ENCODE assay signal across 11 mouse cellular contexts in genomic region chr2:136997104-136997503, GRCm38 (mm10).
DNase-seq lines count a peak whose midpoint lies in the region; TF ChIP-seq lines count a peak whose summit lies in the region.
"Had no signal": no experiment of that assay in that cellular context is flagged by ENCODE, and none has a peak within 500 bp of the region (broad histone marks: within the 10 kb centered on the region; RNA-seq: fewer than 3 reads in every experiment).

No protein-coding gene starts in this region.

- H3K27ac ChIP-seq in left cerebral cortex, adult 2 months = no peak overlapping the region
- H3K27ac ChIP-seq in cortical plate, adult 2 months (ENCODE audit: insufficient read depth, low read length) = no peak overlapping the region
- H3K27ac ChIP-seq: heart, embryonic 15.5 days; liver, embryonic 15.5 days had no signal

- intact Hi-C loops in left cerebral cortex, adult 2 months (cut with DNase I) = loop anchor here (5.0 kb wide), 1 partner anchor 735 kb away; no protein-coding TSS in a partner anchor

- H3K4me3 ChIP-seq in left cerebral cortex, adult 2 months = no peak overlapping the region
- H3K4me3 ChIP-seq in cortical plate, adult 2 months (ENCODE audit: insufficient read depth, low read length) = no peak overlapping the region
- H3K4me3 ChIP-seq: heart, embryonic 15.5 days; liver, embryonic 15.5 days had no signal

- no peak for TF ChIP-seq POLR2A in cortical plate, adult 2 months (IDR thresholded peaks at IDR 0.05; ENCODE audit: extremely low read depth, insufficient read depth, low read length)

- TF ChIP-seq CTCF in left cerebral cortex, adult 2 months (IDR thresholded peaks at IDR 0.05) = peak; percentile 48
- peak; percentile 21; the same call in 1 of the 2 replicates for TF ChIP-seq CTCF in cortical plate, adult 2 months (IDR thresholded peaks at IDR 0.05; ENCODE audit: extremely low read depth, insufficient read depth, low read length)

- H3K4me1 ChIP-seq in cortical plate, adult 2 months (ENCODE audit: control insufficient read depth, insufficient read depth, low read length) = no peaks in the 10 kb centered on the region
- H3K4me1 ChIP-seq: liver, embryonic 15.5 days had no signal

- DNase-seq in cerebellum, adult 9-10 months = peak; percentile 4
- DNase-seq in cerebellum, postnatal 36 days = no peak
- DNase-seq in left cerebral cortex, adult 2 months (ENCODE audit: extremely low spot score in 1 of 2, low spot score in 2 of 2) = no peak
- no peak for DNase-seq in left cerebral cortex, adult 18-20 months (ENCODE audit: low spot score in 2 of 2)
- peak; percentile 34 for DNase-seq in lung, postnatal 10 days
- DNase-seq in testis, postnatal 10 days (ENCODE audit: low spot score) = no peak
- DNase-seq in ovary, postnatal 36 days (ENCODE audit: low spot score) = no peak
- DNase-seq: cerebellum, adult 9-11 months had no signal

Comparison
In these comparisons a context has a peak if more than half of its experiments do, and no peak if none do; other contexts are left out.
1. DNase-seq: peak in cerebellum, adult 9-10 months (single experiment) and lung, postnatal 10 days (single experiment); none in cerebellum, postnatal 36 days (0 of 2), left cerebral cortex, adult 2 months (0 of 2), left cerebral cortex, adult 18-20 months (0 of 2), testis, postnatal 10 days (single experiment) and ovary, postnatal 36 days (single experiment).